Comparison of ENCODE assay signal across 8 mouse cellular contexts in the genomic region with DNA sequence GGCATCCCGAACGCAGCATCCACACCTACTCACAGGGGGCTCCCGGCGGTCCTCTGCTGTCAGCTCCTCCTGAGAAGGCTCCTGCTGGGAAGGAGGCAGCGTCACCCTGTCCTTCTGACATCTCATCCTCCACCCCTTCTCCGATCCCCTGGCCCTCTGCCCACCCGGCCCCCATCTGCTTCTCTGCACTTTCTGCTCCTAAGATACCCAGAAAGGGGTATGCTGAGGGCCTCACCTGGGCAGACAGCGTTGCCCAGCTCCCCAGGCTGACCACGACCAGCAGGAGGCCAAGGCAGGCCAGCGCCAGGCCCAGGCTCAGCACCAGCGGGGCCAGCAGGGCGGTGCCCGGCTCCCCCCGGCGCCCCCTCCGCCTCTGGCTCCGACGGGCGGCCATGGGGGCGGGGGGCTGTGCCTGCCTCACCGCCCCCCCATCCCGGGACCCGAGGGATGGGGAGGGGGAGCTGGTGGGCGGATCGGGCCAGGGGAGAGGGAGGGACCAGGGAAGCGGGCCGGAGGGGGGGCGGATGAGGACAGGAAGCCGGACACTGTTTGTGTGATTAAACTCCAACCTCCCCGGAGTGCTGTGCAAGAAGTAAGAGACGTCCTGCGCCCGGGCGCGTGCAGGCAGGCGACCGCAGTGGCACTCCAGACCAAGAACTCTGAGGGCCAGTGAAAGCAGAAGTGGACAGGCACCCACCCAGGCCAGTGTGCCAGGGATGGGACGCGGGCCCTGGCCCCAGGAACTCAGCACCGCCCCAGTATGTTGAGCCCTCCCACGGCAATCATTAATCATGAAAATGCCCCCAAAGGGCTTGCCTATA. TPM values are rescaled to one million over a fixed set of nuclear protein-coding genes. Genes with fewer than 3 reads are reported as not detected.
A peak's percentile ranks its signal among the peaks of the same experiment; 100 is the strongest.
DNase-seq lines count a peak whose midpoint lies in the region; ATAC-seq and TF ChIP-seq lines count a peak whose summit lies in the region.

Tnfsf12 (minus strand) TSS at position 489 of the 821 bp plus-strand sequence.
Tnfsfm13 (minus strand) TSS at position 738 of the 821 bp plus-strand sequence.

- WGBS in embryonic facial prominence, embryonic 12.5 days = 2% methylated on average over 40 of the region's 41 CpGs
- WGBS in heart, embryonic 11.5 days (ENCODE audit: insufficient replicate concordance) = under 1% methylated on average over 40 of the region's 41 CpGs
- WGBS in lung, embryonic 15.5 days = 2% methylated on average over 31 of the region's 41 CpGs
- 2% methylated on average over 41 of the region's 41 CpGs for WGBS in neural tube, embryonic 13.5 days

- peaks cover 93% of the 10 kb centered on the region for H3K4me1 ChIP-seq in E14TG2a.4 (replicated peaks; ENCODE audit: low read depth, low read length)
- peaks cover 12% of the 10 kb centered on the region for H3K4me1 ChIP-seq in embryonic facial prominence, embryonic 12.5 days
- peaks cover 20% of the 10 kb centered on the region for H3K4me1 ChIP-seq in heart, embryonic 11.5 days (ENCODE audit: control insufficient read depth, insufficient read depth, low read length)
- H3K4me1 ChIP-seq in lung, embryonic 15.5 days = peaks cover 13% of the 10 kb centered on the region
- H3K4me1 ChIP-seq in neural tube, embryonic 13.5 days (replicated peaks) = peaks cover 12% of the 10 kb centered on the region

- H3K36me3 ChIP-seq in E14TG2a.4 (ENCODE audit: insufficient read depth, low read length) = peaks cover 22% of the 10 kb centered on the region
- no peaks in the 10 kb centered on the region for H3K36me3 ChIP-seq in embryonic facial prominence, embryonic 12.5 days
- H3K36me3 ChIP-seq in heart, embryonic 11.5 days (ENCODE audit: control insufficient read depth, insufficient read depth, low read length) = no peaks in the 10 kb centered on the region
- no peaks in the 10 kb centered on the region for H3K36me3 ChIP-seq in lung, embryonic 15.5 days
- no peaks in the 10 kb centered on the region for H3K36me3 ChIP-seq in neural tube, embryonic 13.5 days

- no peaks in the 10 kb centered on the region for H3K27me3 ChIP-seq in E14TG2a.4 (ENCODE audit: insufficient read depth, low read length)
- no peaks in the 10 kb centered on the region for H3K27me3 ChIP-seq in embryonic facial prominence, embryonic 12.5 days
- H3K27me3 ChIP-seq in heart, embryonic 11.5 days (ENCODE audit: control insufficient read depth, insufficient read depth, low read length) = no peaks in the 10 kb centered on the region
- H3K27me3 ChIP-seq in lung, embryonic 15.5 days = no peaks in the 10 kb centered on the region
- H3K27me3 ChIP-seq in neural tube, embryonic 13.5 days = no peaks in the 10 kb centered on the region

- no peaks in the 10 kb centered on the region for H3K9me3 ChIP-seq in E14TG2a.4 (ENCODE audit: low read length)
- no peaks in the 10 kb centered on the region for H3K9me3 ChIP-seq in embryonic facial prominence, embryonic 12.5 days
- H3K9me3 ChIP-seq in heart, embryonic 11.5 days (replicated peaks; ENCODE audit: control insufficient read depth, low read length) = no peaks in the 10 kb centered on the region
- no peaks in the 10 kb centered on the region for H3K9me3 ChIP-seq in lung, embryonic 15.5 days
- no peaks in the 10 kb centered on the region for H3K9me3 ChIP-seq in neural tube, embryonic 13.5 days

- TF ChIP-seq CTCF in E14TG2a.4 (conservative IDR thresholded peaks at IDR 0.05; ENCODE audit: low read length) = no peak

- peak within 1 kb of the TSS; percentile 74; the same call in 1 of the 2 replicates for H3K27ac ChIP-seq in embryonic facial prominence, embryonic 12.5 days
- peak within 1 kb of the TSS; percentile 64 for H3K27ac ChIP-seq in heart, embryonic 11.5 days (ENCODE audit: low read depth, low read length)
- peak within 1 kb of the TSS; percentile 86 for H3K27ac ChIP-seq in lung, embryonic 15.5 days
- peak within 1 kb of the TSS; percentile 20 for H3K27ac ChIP-seq in neural tube, embryonic 13.5 days (replicated peaks)

- peak; percentile 82 for DNase-seq in adrenal gland, postnatal 10 days
- peak; percentile 82 for DNase-seq in kidney, adult 9 months
- peak; percentile 78 to 81 for DNase-seq in urinary bladder, postnatal 4 days (ENCODE audit: low spot score in 2 of 2)

- H3K4me2 ChIP-seq in embryonic facial prominence, embryonic 12.5 days (replicated peaks) = peak within 1 kb of the TSS; percentile 94
- peak within 1 kb of the TSS; percentile 83 for H3K4me2 ChIP-seq in heart, embryonic 11.5 days
- peak within 1 kb of the TSS; percentile 91 for H3K4me2 ChIP-seq in lung, embryonic 15.5 days
- peak within 1 kb of the TSS; percentile 79 for H3K4me2 ChIP-seq in neural tube, embryonic 13.5 days

- peak within 1 kb of the TSS; percentile 81 for H3K9ac ChIP-seq in embryonic facial prominence, embryonic 12.5 days
- H3K9ac ChIP-seq in heart, embryonic 11.5 days (ENCODE audit: low read depth, low read length) = peak within 1 kb of the TSS; percentile 85
- H3K9ac ChIP-seq in lung, embryonic 15.5 days = peak within 1 kb of the TSS; percentile 69
- peak within 1 kb of the TSS; percentile 85 for H3K9ac ChIP-seq in neural tube, embryonic 13.5 days

- ATAC-seq in embryonic facial prominence, embryonic 12.5 days (ENCODE audit: insufficient number of reproducible peaks, insufficient read depth, low FRiP score, low TSS enrichment) = peak; percentile 38; the same call in 1 of the 2 replicates
- peak; percentile 66; the same call in 1 of the 2 replicates for ATAC-seq in heart, embryonic 11.5 days (replicated peaks; ENCODE audit: insufficient number of reproducible peaks, low FRiP score, low TSS enrichment)
- ATAC-seq in lung, embryonic 15.5 days (ENCODE audit: borderline replicate concordance, extremely low read depth, low FRiP score, low TSS enrichment) = peak; percentile 86
- ATAC-seq in neural tube, embryonic 13.5 days (ENCODE audit: low read depth) = peak; percentile 74

- H3K4me3 ChIP-seq in E14TG2a.4 (replicated peaks; ENCODE audit: low read length) = peak within 1 kb of the TSS; percentile 80
- H3K4me3 ChIP-seq in embryonic facial prominence, embryonic 12.5 days = peak within 1 kb of the TSS; percentile 48
- H3K4me3 ChIP-seq in heart, embryonic 11.5 days (ENCODE audit: low read depth, low read length) = peak within 1 kb of the TSS; percentile 62
- peak within 1 kb of the TSS; percentile 59 for H3K4me3 ChIP-seq in lung, embryonic 15.5 days
- H3K4me3 ChIP-seq in neural tube, embryonic 13.5 days = peak within 1 kb of the TSS; percentile 43

RNA-seq across cellular contexts. Expression of gene Tnfsf12, which starts in this region (rescaled TPM):
- total RNA-seq in adrenal gland, postnatal 10 days (2021) = 10 to 100 TPM; 18.1 to 19.2 TPM
- 3.1 and 3.9 TPM in 2 replicates for polyA plus RNA-seq in embryonic facial prominence, embryonic 12.5 days (2016; fragmentation: Nextera tagmentation; extraction: Ambion mirVana)
- polyA plus RNA-seq in heart, embryonic 11.5 days (2014; fragmentation: Nextera tagmentation; extraction: Ambion mirVana) = 4.4 TPM in 2 replicates
- polyA plus RNA-seq in lung, embryonic 15.5 days (2015; fragmentation: Nextera tagmentation; extraction: Ambion mirVana) = 8.3 and 8.9 TPM in 2 replicates
- polyA plus RNA-seq in neural tube, embryonic 13.5 days (2015; fragmentation: Nextera tagmentation; extraction: Ambion mirVana) = 3.3 and 3.5 TPM in 2 replicates

RNA-seq across cellular contexts. Expression of gene Tnfsfm13, which starts in this region (rescaled TPM):
- 1 to 10 TPM; 4.2 to 5.1 TPM for total RNA-seq in adrenal gland, postnatal 10 days (2021)
- polyA plus RNA-seq in embryonic facial prominence, embryonic 12.5 days (2016; fragmentation: Nextera tagmentation; extraction: Ambion mirVana) = 2.5 and 3.5 TPM in 2 replicates
- 3.0 and 4.2 TPM in 2 replicates for polyA plus RNA-seq in heart, embryonic 11.5 days (2014; fragmentation: Nextera tagmentation; extraction: Ambion mirVana)
- polyA plus RNA-seq in lung, embryonic 15.5 days (2015; fragmentation: Nextera tagmentation; extraction: Ambion mirVana) = 4.3 and 5.9 TPM in 2 replicates
- polyA plus RNA-seq in neural tube, embryonic 13.5 days (2015; fragmentation: Nextera tagmentation; extraction: Ambion mirVana) = 1.4 and 1.8 TPM in 2 replicates

Comparison
In these comparisons a context has a peak if more than half of its experiments do, and no peak if none do; other contexts are left out.
1. Peak in every context shown above with its lines: DNase-seq, ATAC-seq, H3K4me3 ChIP-seq and H3K27ac ChIP-seq.
2. H3K27ac ChIP-seq: peak in every context shown above with its lines; median percentile 86 in lung, embryonic 15.5 days; 74 in embryonic facial prominence, embryonic 12.5 days; 64 in heart, embryonic 11.5 days; 20 in neural tube, embryonic 13.5 days.